Mouse (Mus musculus): ENCODE data around the gene Erf. TPM values are rescaled to one million over a fixed set of nuclear protein-coding genes. Genes with fewer than 3 reads are reported as not detected.

Erf gene
- polyA plus RNA-seq, 1 experiment from 2014 or later: 28.6 TPM

GRCm38 (mm10) chr7:25248846-25249313 is 1.7 kb downstream of the Erf start:
- no peaks in the 10 kb centered on the region for H3K27me3 ChIP-seq (ENCODE audit: control insufficient read depth, insufficient read depth, low read length)
- H3K9ac ChIP-seq (ENCODE audit: low read length): peak overlapping the region; percentile 88
- 0% methylated on average over 24 of the region's 25 CpGs for WGBS
- DNase-seq (ENCODE audit: low spot score) (peak; percentile 71), ATAC-seq (ENCODE audit: insufficient number of reproducible peaks, low FRiP score, low TSS enrichment, low read depth) (no peak)
- peak overlapping the region; percentile 99 for H3K27ac ChIP-seq (replicated peaks; ENCODE audit: low read depth, low read length)
- H3K36me3 ChIP-seq (ENCODE audit: control insufficient read depth, insufficient read depth, low read length): peaks cover 8% of the 10 kb centered on the region
- peak overlapping the region; percentile 99 for H3K4me3 ChIP-seq (ENCODE audit: low read depth, low read length)
- no peaks in the 10 kb centered on the region for H3K9me3 ChIP-seq (ENCODE audit: control insufficient read depth, low read length)
- H3K4me2 ChIP-seq (ENCODE audit: low read depth, severe bottlenecking): peak overlapping the region; percentile 83
- peaks cover 33% of the 10 kb centered on the region for H3K4me1 ChIP-seq (ENCODE audit: control insufficient read depth, insufficient read depth, low read length)

- peak; percentile 69 for DNase-seq (ENCODE audit: low spot score)
- ATAC-seq (ENCODE audit: insufficient number of reproducible peaks, low FRiP score, low TSS enrichment, low read depth): peak; percentile 20
Observed at GRCm38 (mm10) chr7:25248018-25248647, 2.4 kb downstream of the Erf start.

GRCm38 (mm10) chr7:25247498-25247897 is 3.1 kb downstream of the Erf start:
- Histone ChIP-seq H3K27ac (replicated peaks; ENCODE audit: low read depth, low read length) (peak overlapping the region; percentile 99), H3K36me3 (ENCODE audit: control insufficient read depth, insufficient read depth, low read length) (peaks cover 11% of the 10 kb centered on the region)

More at GRCm38 (mm10) chr7:25248018-25248647, 2.4 kb downstream of the Erf start:
- Histone ChIP-seq H3K4me1 (ENCODE audit: control insufficient read depth, insufficient read depth, low read length) (peaks cover 33% of the 10 kb centered on the region), H3K4me2 (ENCODE audit: low read depth, severe bottlenecking) (peak overlapping the region; percentile 83), H3K9ac (ENCODE audit: low read length) (peak overlapping the region; percentile 88), H3K36me3 (ENCODE audit: control insufficient read depth, insufficient read depth, low read length) (peaks cover 11% of the 10 kb centered on the region), H3K4me3 (ENCODE audit: low read depth, low read length) (peak overlapping the region; percentile 99), H3K9me3 (ENCODE audit: control insufficient read depth, low read length) (no peaks in the 10 kb centered on the region), H3K27me3 (ENCODE audit: control insufficient read depth, insufficient read depth, low read length) (no peaks in the 10 kb centered on the region), H3K27ac (replicated peaks; ENCODE audit: low read depth, low read length) (peak overlapping the region; percentile 99)
- whole genome bisulfite sequencing: 1% methylated on average over 18 of the region's 18 CpGs

GRCm38 (mm10) chr7:25246759-25247137 is 3.8 kb downstream of the Erf start:
- no peaks in the 10 kb centered on the region for H3K27me3 ChIP-seq (ENCODE audit: control insufficient read depth, insufficient read depth, low read length)
- peaks cover 11% of the 10 kb centered on the region for H3K36me3 ChIP-seq (ENCODE audit: control insufficient read depth, insufficient read depth, low read length)
- H3K27ac ChIP-seq (replicated peaks; ENCODE audit: low read depth, low read length): peak overlapping the region; percentile 42; the same call in 1 of the 2 replicates
- peak overlapping the region; percentile 83 for H3K4me2 ChIP-seq (ENCODE audit: low read depth, severe bottlenecking)
- no peak for ATAC-seq (ENCODE audit: insufficient number of reproducible peaks, low FRiP score, low TSS enrichment, low read depth)
- DNase-seq (ENCODE audit: low spot score): no peak
- peak overlapping the region; percentile 45 for H3K9ac ChIP-seq (ENCODE audit: low read length)
- peaks cover 26% of the 10 kb centered on the region for H3K4me1 ChIP-seq (ENCODE audit: control insufficient read depth, insufficient read depth, low read length)
- 77% methylated on average over 4 of the region's 4 CpGs for WGBS
- peak overlapping the region; percentile 99; the same call in 1 of the 2 replicates for H3K4me3 ChIP-seq (ENCODE audit: low read depth, low read length)
- H3K9me3 ChIP-seq (ENCODE audit: control insufficient read depth, low read length): no peaks in the 10 kb centered on the region

More at GRCm38 (mm10) chr7:25247498-25247897, 3.1 kb downstream of the Erf start:
- ATAC-seq (ENCODE audit: insufficient number of reproducible peaks, low FRiP score, low TSS enrichment, low read depth) (no peak), DNase-seq (ENCODE audit: low spot score) (no peak)
- Histone ChIP-seq H3K27me3 (ENCODE audit: control insufficient read depth, insufficient read depth, low read length) (no peaks in the 10 kb centered on the region), H3K4me1 (ENCODE audit: control insufficient read depth, insufficient read depth, low read length) (peaks cover 33% of the 10 kb centered on the region), H3K9ac (ENCODE audit: low read length) (peak overlapping the region; percentile 88; the same call in 1 of the 2 replicates), H3K4me3 (ENCODE audit: low read depth, low read length) (peak overlapping the region; percentile 99), H3K9me3 (ENCODE audit: control insufficient read depth, low read length) (no peaks in the 10 kb centered on the region), H3K4me2 (ENCODE audit: low read depth, severe bottlenecking) (peak overlapping the region; percentile 83)
- 33% methylated on average over 3 of the region's 3 CpGs for WGBS

- Histone ChIP-seq H3K9ac (ENCODE audit: low read length) (peak overlapping the region; percentile 45), H3K27ac (replicated peaks; ENCODE audit: low read depth, low read length) (peak overlapping the region; percentile 42; the same call in 1 of the 2 replicates), H3K4me2 (ENCODE audit: low read depth, severe bottlenecking) (peak overlapping the region; percentile 83; the same call in 1 of the 2 replicates), H3K9me3 (ENCODE audit: control insufficient read depth, low read length) (no peaks in the 10 kb centered on the region), H3K36me3 (ENCODE audit: control insufficient read depth, insufficient read depth, low read length) (peaks cover 11% of the 10 kb centered on the region), H3K4me1 (ENCODE audit: control insufficient read depth, insufficient read depth, low read length) (peaks cover 23% of the 10 kb centered on the region), H3K27me3 (ENCODE audit: control insufficient read depth, insufficient read depth, low read length) (no peaks in the 10 kb centered on the region), H3K4me3 (ENCODE audit: low read depth, low read length) (no peak overlapping the region)
- no peak for DNase-seq (ENCODE audit: low spot score)
- no peak for ATAC-seq (ENCODE audit: insufficient number of reproducible peaks, low FRiP score, low TSS enrichment, low read depth)
- WGBS: 74% methylated on average over 20 of the region's 20 CpGs
Observed at GRCm38 (mm10) chr7:25246079-25246758, 4.3 kb downstream of the Erf start.

GRCm38 (mm10) chr7:25244562-25245369 is 5.8 kb downstream of the Erf start:
- ATAC-seq (ENCODE audit: insufficient number of reproducible peaks, low FRiP score, low TSS enrichment, low read depth) (no peak), DNase-seq (ENCODE audit: low spot score) (no peak)
- peaks cover 11% of the 10 kb centered on the region for H3K36me3 ChIP-seq (ENCODE audit: control insufficient read depth, insufficient read depth, low read length)
- H3K27me3 ChIP-seq (ENCODE audit: control insufficient read depth, insufficient read depth, low read length): no peaks in the 10 kb centered on the region
- H3K4me3 ChIP-seq (ENCODE audit: low read depth, low read length): no peak overlapping the region
- H3K4me1 ChIP-seq (ENCODE audit: control insufficient read depth, insufficient read depth, low read length): peaks cover 23% of the 10 kb centered on the region
- no peak overlapping the region for H3K9ac ChIP-seq (ENCODE audit: low read length)
- no peak overlapping the region for H3K27ac ChIP-seq (replicated peaks; ENCODE audit: low read depth, low read length)
- no peaks in the 10 kb centered on the region for H3K9me3 ChIP-seq (ENCODE audit: control insufficient read depth, low read length)
- H3K4me2 ChIP-seq (ENCODE audit: low read depth, severe bottlenecking): no peak overlapping the region
- WGBS: 90% methylated on average over 30 of the region's 30 CpGs

GRCm38 (mm10) chr7:25243361-25243760 is 7.2 kb downstream of the Erf start:
- H3K9ac ChIP-seq (ENCODE audit: low read length): no peak overlapping the region
- DNase-seq (ENCODE audit: low spot score): no peak
- H3K4me1 ChIP-seq (ENCODE audit: control insufficient read depth, insufficient read depth, low read length): peaks cover 21% of the 10 kb centered on the region
- no peak overlapping the region for H3K4me3 ChIP-seq (ENCODE audit: low read depth, low read length)
- H3K27me3 ChIP-seq (ENCODE audit: control insufficient read depth, insufficient read depth, low read length): no peaks in the 10 kb centered on the region
- ATAC-seq (ENCODE audit: insufficient number of reproducible peaks, low FRiP score, low TSS enrichment, low read depth): no peak
- no peak overlapping the region for H3K4me2 ChIP-seq (ENCODE audit: low read depth, severe bottlenecking)
- H3K9me3 ChIP-seq (ENCODE audit: control insufficient read depth, low read length): no peaks in the 10 kb centered on the region
- peaks cover 11% of the 10 kb centered on the region for H3K36me3 ChIP-seq (ENCODE audit: control insufficient read depth, insufficient read depth, low read length)
- no peak overlapping the region for H3K27ac ChIP-seq (replicated peaks; ENCODE audit: low read depth, low read length)
- WGBS: 94% methylated on average over 4 of the region's 4 CpGs

- Histone ChIP-seq H3K27me3 (ENCODE audit: control insufficient read depth, insufficient read depth, low read length) (no peaks in the 10 kb centered on the region), H3K4me2 (ENCODE audit: low read depth, severe bottlenecking) (no peak overlapping the region), H3K9me3 (ENCODE audit: control insufficient read depth, low read length) (no peaks in the 10 kb centered on the region), H3K9ac (ENCODE audit: low read length) (no peak overlapping the region), H3K4me1 (ENCODE audit: control insufficient read depth, insufficient read depth, low read length) (peaks cover 3% of the 10 kb centered on the region; the same call in 1 of the 2 replicates), H3K4me3 (ENCODE audit: low read depth, low read length) (no peak overlapping the region), H3K27ac (replicated peaks; ENCODE audit: low read depth, low read length) (no peak overlapping the region), H3K36me3 (ENCODE audit: control insufficient read depth, insufficient read depth, low read length) (peaks cover 8% of the 10 kb centered on the region)
- 21% methylated on average over 2 of the region's 2 CpGs for WGBS
- ATAC-seq (ENCODE audit: insufficient number of reproducible peaks, low FRiP score, low TSS enrichment, low read depth) (no peak), DNase-seq (ENCODE audit: low spot score) (peak; percentile 57)
Observed at GRCm38 (mm10) chr7:25241062-25241461, 9.5 kb downstream of the Erf start.
